Mouse (Mus musculus) effector memory CD4-positive, alpha-beta T cell, adult 7 months (primary cell): ENCODE measurements around the gene Btnl10. TPM values are rescaled to one million over a fixed set of nuclear protein-coding genes. Genes with fewer than 3 reads are reported as not detected.

Experiments
- polyA plus RNA-seq: library from polyadenylated mRNA; unstranded; fragments of 100-300 nt; shearing (Covaris generic); gene quantifications from one replicate; pipeline ENCODE4 v1.2.1, GENCODE M21; 2017

Btnl10 gene
- polyA plus RNA-seq, result 0.44 TPM

GRCm38 (mm10) chr11:58917745-58918366, at the start of gene Btnl10:
Gene Btnl10, plus strand, starts transcription at chr11:58917908.

DNA sequence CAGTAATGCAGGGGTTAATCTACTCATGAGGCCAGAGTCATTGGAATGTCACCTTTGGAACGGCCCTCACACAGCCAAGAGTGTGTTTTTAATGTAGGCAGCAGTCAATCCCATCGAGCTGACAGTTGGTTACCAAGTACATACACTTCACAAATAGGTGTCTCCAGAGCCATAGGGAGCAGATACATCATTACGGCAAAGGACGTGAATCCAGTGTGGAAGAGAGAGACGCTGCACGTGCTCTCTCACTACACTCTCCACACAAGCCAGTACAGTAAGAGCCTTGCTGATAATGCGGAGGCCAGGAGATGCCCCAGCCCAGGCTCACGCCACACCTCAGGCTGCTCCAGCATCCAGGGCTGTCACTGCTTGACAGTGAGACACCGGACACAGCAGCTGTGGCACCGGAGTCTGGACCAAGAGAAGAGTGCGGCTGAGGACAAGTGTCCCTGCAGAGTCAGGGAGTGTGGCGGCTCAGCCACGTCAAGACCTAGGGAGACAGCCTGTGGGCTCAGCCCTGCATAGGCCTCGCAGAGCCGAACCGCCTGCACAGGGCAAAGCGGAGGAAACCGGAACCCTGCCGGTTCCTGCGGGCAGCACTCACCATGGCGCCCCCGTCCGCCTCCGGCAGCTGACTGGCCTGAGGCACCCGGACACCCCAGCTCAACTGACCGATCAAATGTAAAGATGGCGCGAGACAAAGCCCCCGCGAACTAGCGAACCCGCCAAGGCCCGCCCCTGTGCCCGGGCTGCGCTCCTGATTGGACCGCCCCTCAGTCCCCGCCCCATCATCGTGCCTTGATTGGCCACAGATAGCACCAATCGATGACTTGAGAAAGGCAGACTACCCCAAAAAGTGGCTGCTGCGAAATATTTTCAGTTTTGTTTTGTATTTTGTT, 13.9 kb upstream of the Btnl10 start, which contains the start of gene Zfp39:
Zfp39 (minus strand) TSS at position 715 of the 899 bp plus-strand sequence.

GRCm38 (mm10) chr11:58938322-58939087, 20.8 kb downstream of the Btnl10 start, which contains the start of gene Rnf187:
Gene Rnf187, minus strand, starts transcription at chr11:58938916.

DNA sequence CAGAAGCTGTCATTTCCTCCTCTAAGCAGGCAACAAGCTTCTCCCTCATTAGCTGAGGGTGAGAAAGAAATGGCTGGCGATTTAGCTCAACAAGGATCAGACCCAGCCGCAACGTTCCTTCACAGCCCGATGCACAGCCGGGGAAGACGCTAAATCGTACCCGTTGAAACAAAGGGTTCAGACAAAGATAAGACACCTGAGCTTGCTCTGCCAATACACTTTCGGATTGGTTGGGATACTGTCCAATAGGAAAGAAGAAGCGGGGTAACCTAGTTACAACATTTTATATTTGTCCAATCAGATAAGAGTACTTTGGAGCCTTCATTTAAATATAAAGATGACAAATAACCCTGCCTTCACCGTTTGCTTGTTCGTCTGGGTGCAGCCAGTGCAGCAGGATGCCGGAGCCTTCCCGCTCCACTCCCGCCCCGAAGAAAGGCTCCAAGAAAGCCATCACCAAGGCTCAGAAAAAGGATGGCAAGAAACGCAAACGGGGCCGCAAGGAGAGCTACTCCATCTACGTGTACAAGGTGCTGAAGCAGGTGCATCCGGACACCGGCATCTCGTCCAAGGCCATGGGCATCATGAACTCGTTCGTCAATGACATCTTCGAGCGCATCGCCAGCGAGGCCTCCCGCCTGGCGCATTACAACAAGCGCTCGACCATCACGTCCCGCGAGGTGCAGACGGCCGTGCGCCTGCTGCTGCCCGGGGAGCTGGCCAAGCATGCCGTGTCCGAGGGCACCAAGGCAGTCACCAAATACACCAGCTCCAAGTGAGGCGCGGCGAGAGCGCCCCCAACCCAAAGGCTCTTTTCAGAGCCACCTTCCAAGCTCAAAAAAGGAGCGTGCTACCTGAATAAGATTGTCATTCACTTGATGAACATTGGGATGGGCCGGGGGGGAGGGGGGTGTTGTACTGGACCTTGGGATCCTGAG, 31.1 kb downstream of the Btnl10 start, which contains the start of gene Hist3h2ba:
Hist3h2ba (plus strand) TSS at position 379 of the 938 bp plus-strand sequence.

DNA sequence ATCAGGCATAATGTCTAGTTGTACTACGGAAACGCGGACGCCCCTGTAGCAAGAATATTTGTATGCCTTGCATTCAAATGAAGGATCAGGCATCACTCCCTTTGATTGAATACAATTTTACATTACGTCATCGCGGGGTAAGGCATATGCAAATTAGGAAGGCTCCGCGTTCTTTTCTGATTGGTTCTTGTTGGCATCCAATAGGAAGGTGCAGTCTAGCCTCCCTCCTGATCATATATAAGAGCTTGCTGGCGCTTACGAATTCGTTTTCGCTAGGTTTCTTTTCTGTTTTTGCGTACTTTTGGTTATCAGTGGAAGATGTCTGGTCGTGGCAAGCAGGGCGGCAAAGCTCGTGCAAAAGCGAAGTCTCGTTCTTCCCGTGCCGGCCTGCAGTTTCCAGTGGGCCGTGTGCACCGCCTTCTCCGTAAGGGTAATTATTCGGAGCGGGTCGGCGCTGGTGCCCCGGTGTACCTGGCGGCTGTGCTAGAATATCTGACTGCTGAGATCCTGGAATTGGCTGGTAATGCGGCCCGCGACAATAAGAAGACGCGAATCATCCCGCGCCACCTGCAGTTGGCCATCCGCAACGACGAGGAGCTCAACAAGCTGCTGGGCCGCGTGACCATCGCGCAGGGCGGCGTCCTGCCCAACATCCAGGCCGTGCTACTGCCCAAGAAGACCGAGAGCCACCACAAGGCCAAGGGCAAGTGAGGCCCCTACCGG, 36.9 kb downstream of the Btnl10 start, which contains the start of the genes Hist3h2a and Trim17:
Hist3h2a (plus strand) TSS at position 266 of the 723 bp plus-strand sequence.
Trim17 (plus strand) TSS at position 266 of the 723 bp plus-strand sequence.

Other genes with a start within 250 kb of the Btnl10 start
- not detected for gene Olfr320, start 236.8 kb upstream of the Btnl10 start, polyA plus RNA-seq
- not detected for gene Olfr319, start 218.7 kb upstream of the Btnl10 start, polyA plus RNA-seq
- 0.18 TPM for gene Olfr318, start 193.9 kb upstream of the Btnl10 start, polyA plus RNA-seq
- not detected for gene Olfr317, start 178.7 kb upstream of the Btnl10 start, polyA plus RNA-seq
- gene Olfr316, start 165.2 kb upstream of the Btnl10 start, polyA plus RNA-seq, result 0.16 TPM
- gene Olfr315, start 144.7 kb upstream of the Btnl10 start, polyA plus RNA-seq, result not detected
- 0.28 TPM for gene Olfr314, start 135.0 kb upstream of the Btnl10 start, polyA plus RNA-seq
- not detected for gene Fam183b, start 115.9 kb upstream of the Btnl10 start, polyA plus RNA-seq
- gene Olfr313, start 102.9 kb upstream of the Btnl10 start, polyA plus RNA-seq, result not detected
- 0.13 TPM for gene Olfr312, start 88.7 kb upstream of the Btnl10 start, polyA plus RNA-seq
- gene Olfr311, start 78.7 kb upstream of the Btnl10 start, polyA plus RNA-seq, result 0.23 TPM
- gene Gm12258, start 70.8 kb upstream of the Btnl10 start, polyA plus RNA-seq, result 2.9 TPM
- gene 2810021J22Rik, start 50.7 kb upstream of the Btnl10 start, polyA plus RNA-seq, result 1.9 TPM
- 1.5 TPM for gene Zfp39, start 13.7 kb upstream of the Btnl10 start, polyA plus RNA-seq
- gene Rnf187, start 21.0 kb downstream of the Btnl10 start, polyA plus RNA-seq, result 201 TPM
- 11.9 TPM for gene Hist3h2ba, start 31.0 kb downstream of the Btnl10 start, polyA plus RNA-seq
- gene Hist3h2a, start 36.8 kb downstream of the Btnl10 start, polyA plus RNA-seq, result 23.4 TPM
- gene Trim17, start 36.8 kb downstream of the Btnl10 start, polyA plus RNA-seq, result 0.48 TPM
- 38.8 TPM for gene Trim11, start 60.2 kb downstream of the Btnl10 start, polyA plus RNA-seq
- 0.12 TPM for gene Obscn, start 218.5 kb downstream of the Btnl10 start, polyA plus RNA-seq
- 11.0 TPM for gene Iba57, start 245.8 kb downstream of the Btnl10 start, polyA plus RNA-seq